Mouse (Mus musculus) spleen, adult 2 months (tissue): ENCODE data around the gene 1700016D06Rik. TPM values are rescaled to one million over a fixed set of nuclear protein-coding genes. Genes with fewer than 3 reads are reported as not detected.

ENCODE experiments used
- DNase-seq, 2 experiments: peaks; one replicate each; pipeline versions ENCODE4 v3.0.0 to v3.0.0-alpha.2; 2012 to 2021; ENCODE audit warnings: low spot score in 2 of 2, low read depth in 1 of 2
- H3K27ac ChIP-seq: fragments of 200-500 bp; 2 replicates; pipeline ENCODE4 v1.5.1; 2012; ENCODE audit warnings: low read length, inconsistent platforms; ENCODE audit not compliant: insufficient read depth
- H3K27me3 ChIP-seq: fragments of 200-500 bp; 2 replicates; pipeline ENCODE4 v1.6.1; 2012; ENCODE audit warnings: mild to moderate bottlenecking, moderate library complexity, low read length, inconsistent platforms; ENCODE audit not compliant: control insufficient read depth, insufficient read depth
- H3K36me3 ChIP-seq: fragments of 200-500 bp; 2 replicates; pipeline ENCODE4 v1.6.1; 2012; ENCODE audit warnings: mild to moderate bottlenecking, low read length, inconsistent platforms; ENCODE audit not compliant: control insufficient read depth, insufficient read depth
- H3K4me1 ChIP-seq: fragments of 200-500 bp; 2 replicates; pipeline ENCODE4 v1.6.1; 2011; ENCODE audit warnings: inconsistent platforms; ENCODE audit not compliant: control insufficient read depth, insufficient read depth, insufficient read length
- H3K4me3 ChIP-seq: fragments of 200-500 bp; 2 replicates; pipeline ENCODE4 v1.5.1; 2011; ENCODE audit warnings: mild to moderate bottlenecking, inconsistent platforms; ENCODE audit not compliant: insufficient read depth, insufficient read length; ENCODE audit errors: extremely low read depth
- CTCF ChIP-seq: fragments of 200-500 bp; IDR thresholded peaks from 2 replicates; pipeline ENCODE4 v1.5.1; 2011; ENCODE audit warnings: mild to moderate bottlenecking, inconsistent platforms; ENCODE audit not compliant: insufficient read depth, insufficient read length, insufficient replicate concordance; ENCODE audit errors: extremely low read depth
- POLR2A ChIP-seq: fragments of 200-500 bp; IDR thresholded peaks from 2 replicates; pipeline ENCODE4 v1.6.1; 2011; ENCODE audit warnings: low read depth, low read length, inconsistent platforms
- WGBS: fragments of 180-500 bp; shearing (Covaris S2); methylation state at CpG from one replicate; pipeline ENCODE4 v1.1.7; 2018; 5-methylcytosine and 5-hydroxymethylcytosine counted together
- polyA plus RNA-seq: library from polyadenylated mRNA; depleted of rRNA; stranded (reverse); fragments of >200 nt; gene quantifications from 2 replicates; pipeline ENCODE4 v1.2.3, GENCODE M21; 2012; rRNA removed

1700016D06Rik gene
- polyA plus RNA-seq = not detected in 2 replicates

GRCm38 (mm10) chr8:11701033-11701362 is at the start of gene 1700016D06Rik:
1700016D06Rik (minus strand) TSS chr8:11701063.
- H3K27ac ChIP-seq = no peak within 1 kb of the TSS
- no peaks in the 10 kb centered on the region for H3K4me1 ChIP-seq
- DNase-seq = no peak
- 48% methylated on average over 6 of the region's 6 CpGs for WGBS
- no peaks in the 10 kb centered on the region for H3K27me3 ChIP-seq
- H3K4me3 ChIP-seq = no peak within 1 kb of the TSS
- TF ChIP-seq POLR2A = no peak
- TF ChIP-seq CTCF = no peak
- H3K36me3 ChIP-seq = no peaks in the 10 kb centered on the region

GRCm38 (mm10) chr8:11749472-11749871 is 48.6 kb upstream of the 1700016D06Rik start:
- no peaks in the 10 kb centered on the region for H3K36me3 ChIP-seq
- no peaks in the 10 kb centered on the region for H3K4me1 ChIP-seq
- no peak overlapping the region for H3K27ac ChIP-seq
- H3K4me3 ChIP-seq = no peak overlapping the region
- DNase-seq = no peak
- no peak for TF ChIP-seq CTCF
- TF ChIP-seq POLR2A = no peak
- 63% methylated on average over 6 of the region's 6 CpGs for WGBS
- H3K27me3 ChIP-seq = no peaks in the 10 kb centered on the region

- TF ChIP-seq CTCF (no peak), POLR2A (no peak)
- no peak overlapping the region for H3K4me3 ChIP-seq
- 77% methylated on average over 11 of the region's 11 CpGs for WGBS
- DNase-seq = no peak
- H3K27ac ChIP-seq = no peak overlapping the region
- H3K4me1 ChIP-seq = no peaks in the 10 kb centered on the region
- H3K36me3 ChIP-seq = no peaks in the 10 kb centered on the region
- H3K27me3 ChIP-seq = no peaks in the 10 kb centered on the region
Observed at GRCm38 (mm10) chr8:11746850-11747600, 46.2 kb upstream of the 1700016D06Rik start.

GRCm38 (mm10) chr8:11743580-11743979 is 42.7 kb upstream of the 1700016D06Rik start:
- no peaks in the 10 kb centered on the region for H3K27me3 ChIP-seq
- H3K4me1 ChIP-seq = no peaks in the 10 kb centered on the region
- DNase-seq = no peak
- no peaks in the 10 kb centered on the region for H3K36me3 ChIP-seq
- no peak overlapping the region for H3K27ac ChIP-seq
- TF ChIP-seq POLR2A (no peak), CTCF (no peak)
- H3K4me3 ChIP-seq = no peak overlapping the region
- 57% methylated on average over 10 of the region's 10 CpGs for WGBS

- TF ChIP-seq CTCF (no peak), POLR2A (no peak)
- 83% methylated on average over 2 of the region's 2 CpGs for WGBS
- Histone ChIP-seq H3K36me3 (no peaks in the 10 kb centered on the region), H3K4me1 (no peaks in the 10 kb centered on the region), H3K4me3 (no peak overlapping the region), H3K27ac (no peak overlapping the region), H3K27me3 (no peaks in the 10 kb centered on the region)
- DNase-seq = no peak
Observed at GRCm38 (mm10) chr8:11740857-11741256, 40.0 kb upstream of the 1700016D06Rik start.

- H3K27ac ChIP-seq = no peak overlapping the region
- no peak for TF ChIP-seq CTCF
- no peak for TF ChIP-seq POLR2A
- no peaks in the 10 kb centered on the region for H3K4me1 ChIP-seq
- no peaks in the 10 kb centered on the region for H3K27me3 ChIP-seq
- H3K4me3 ChIP-seq = no peak overlapping the region
- 73% methylated on average over 5 of the region's 5 CpGs for WGBS
- no peak for DNase-seq
- no peaks in the 10 kb centered on the region for H3K36me3 ChIP-seq
Observed at GRCm38 (mm10) chr8:11739082-11739481, 38.2 kb upstream of the 1700016D06Rik start.

GRCm38 (mm10) chr8:11737096-11737495 is 36.2 kb upstream of the 1700016D06Rik start:
- Histone ChIP-seq H3K27ac (no peak overlapping the region), H3K36me3 (no peaks in the 10 kb centered on the region), H3K4me1 (no peaks in the 10 kb centered on the region), H3K4me3 (no peak overlapping the region), H3K27me3 (no peaks in the 10 kb centered on the region)
- WGBS = 75% methylated on average over 6 of the region's 6 CpGs
- DNase-seq = no peak
- TF ChIP-seq POLR2A (no peak), CTCF (no peak)
